10 mouse cellular contexts compared by ENCODE assay signal in genomic region chr2:77200958-77201614, GRCm38 (mm10). TPM values are rescaled to one million over a fixed set of nuclear protein-coding genes. Genes with fewer than 3 reads are reported as not detected.
DNase-seq lines count a peak whose midpoint lies in the region; ATAC-seq lines count a peak whose summit lies in the region.
"Had no signal": no experiment of that assay in that cellular context is flagged by ENCODE, and none has a peak within 500 bp of the region (broad histone marks: within the 10 kb centered on the region; RNA-seq: fewer than 3 reads in every experiment).

No protein-coding gene starts in this region.

- H3K4me1 ChIP-seq in heart, embryonic 14.5 days (ENCODE audit: control insufficient read depth in 2 of 2, insufficient read depth in 2 of 2, low read length in 2 of 2): peaks cover 11 to 18% of the 10 kb centered on the region in 2 experiments
- peaks cover 17% of the 10 kb centered on the region for H3K4me1 ChIP-seq in erythroblast, embryonic 14.5 days (ENCODE audit: control insufficient read depth)
- H3K4me1 ChIP-seq in hindbrain, embryonic 11.5 days (replicated peaks; ENCODE audit: control insufficient read depth, insufficient read depth, low read length): no peaks in the 10 kb centered on the region
- H3K4me1 ChIP-seq: forebrain, embryonic 10.5 days; midbrain, embryonic 12.5 days had no signal

- H3K36me3 ChIP-seq in heart, embryonic 14.5 days (ENCODE audit: control insufficient read depth, insufficient read depth, low read length): peaks cover 26% of the 10 kb centered on the region; the same call in 1 of the 2 replicates
- H3K36me3 ChIP-seq in erythroblast, embryonic 14.5 days (ENCODE audit: control insufficient read depth): no peaks in the 10 kb centered on the region
- peaks cover 3% of the 10 kb centered on the region; the same call in 1 of the 2 replicates for H3K36me3 ChIP-seq in hindbrain, embryonic 11.5 days (ENCODE audit: control insufficient read depth, insufficient read depth, low read length)

- H3K9ac ChIP-seq in heart, embryonic 14.5 days (ENCODE audit: low read length): no peak overlapping the region
- no peak overlapping the region for H3K9ac ChIP-seq in hindbrain, embryonic 11.5 days (ENCODE audit: low read depth, low read length)
- H3K9ac ChIP-seq: midbrain, embryonic 12.5 days had no signal

- H3K4me2 ChIP-seq in heart, embryonic 14.5 days (ENCODE audit: low read length): peak overlapping the region; percentile 1; the same call in 1 of the 2 replicates
- H3K4me2 ChIP-seq in hindbrain, embryonic 11.5 days (replicated peaks; ENCODE audit: low read depth, low read length): no peak overlapping the region
- H3K4me2 ChIP-seq: midbrain, embryonic 12.5 days had no signal

- no peaks in the 10 kb centered on the region for H3K9me3 ChIP-seq in heart, embryonic 14.5 days (ENCODE audit: control insufficient read depth, low read length)
- H3K9me3 ChIP-seq in erythroblast, embryonic 14.5 days (ENCODE audit: control insufficient read depth, low read length): no peaks in the 10 kb centered on the region
- H3K9me3 ChIP-seq in hindbrain, embryonic 11.5 days (ENCODE audit: control insufficient read depth, low read length): no peaks in the 10 kb centered on the region
- H3K9me3 ChIP-seq: forebrain, embryonic 10.5 days; midbrain, embryonic 12.5 days had no signal

- no peak overlapping the region for H3K4me3 ChIP-seq in heart, embryonic 14.5 days (ENCODE audit: control insufficient read depth in 1 of 2, insufficient read depth in 1 of 2, low read depth in 1 of 2, low read length in 2 of 2)
- peak overlapping the region; percentile 62 for H3K4me3 ChIP-seq in erythroblast, embryonic 14.5 days (replicated peaks)
- no peak overlapping the region for H3K4me3 ChIP-seq in hindbrain, embryonic 11.5 days (ENCODE audit: low read depth, low read length)
- H3K4me3 ChIP-seq: forebrain, embryonic 10.5 days; midbrain, embryonic 12.5 days had no signal

- WGBS in heart, embryonic 14.5 days: 65% methylated on average over 5 of the region's 5 CpGs
- 93% methylated on average over 5 of the region's 5 CpGs for WGBS in hindbrain, embryonic 11.5 days

- ATAC-seq in heart, embryonic 14.5 days (ENCODE audit: insufficient number of reproducible peaks, insufficient read depth, low FRiP score, low read depth): peak; percentile 31; the same call in 1 of the 2 replicates
- ATAC-seq in megakaryocyte-erythroid progenitor cell, adult 5-6 weeks (replicated peaks; ENCODE audit: low FRiP score, low TSS enrichment, poor library complexity, severe bottlenecking): peak; percentile 92
- ATAC-seq in hindbrain, embryonic 11.5 days (ENCODE audit: low FRiP score): no peak

- no peaks in the 10 kb centered on the region for H3K27me3 ChIP-seq in heart, embryonic 14.5 days (ENCODE audit: control insufficient read depth, insufficient read depth, low read length)
- no peaks in the 10 kb centered on the region for H3K27me3 ChIP-seq in erythroblast, embryonic 14.5 days (ENCODE audit: control insufficient read depth)
- no peaks in the 10 kb centered on the region for H3K27me3 ChIP-seq in hindbrain, embryonic 11.5 days (ENCODE audit: control insufficient read depth, insufficient read depth, low read length)
- H3K27me3 ChIP-seq: midbrain, embryonic 12.5 days had no signal

- H3K27ac ChIP-seq in heart, embryonic 14.5 days (replicated peaks in 1 of 2; ENCODE audit: control insufficient read depth in 1 of 2, insufficient read depth in 1 of 2, low read depth in 2 of 2, low read length in 2 of 2): 0 out of 4 replicates have a peak overlapping the region, but pooled peaks of 1 of the 2 experiments have one; percentile 10
- H3K27ac ChIP-seq in hindbrain, embryonic 11.5 days (ENCODE audit: low read depth, low read length): no peak overlapping the region
- H3K27ac ChIP-seq: forebrain, embryonic 10.5 days; midbrain, embryonic 12.5 days had no signal

- DNase-seq in heart, postnatal 10 days: no peak
- DNase-seq in adrenal gland, postnatal 10 days: peak; percentile 24
- DNase-seq in hindbrain, embryonic 11.5 days (ENCODE audit: low spot score): no peak
- no peak for DNase-seq in layer of hippocampus, postnatal 36 days
- DNase-seq: gastrocnemius, postnatal 36 days had no signal

- intact Hi-C loops in heart, postnatal 10 days (cut with DNase I): loop anchor here (10.0 kb wide), 1 partner anchor 226 kb away; no protein-coding TSS in a partner anchor

RNA-seq across cellular contexts. Expression of gene Ccdc141, which starts 30.6 kb away (rescaled TPM):
- polyA plus RNA-seq in heart, embryonic 14.5 days (2014; fragmentation: Nextera tagmentation; extraction: Ambion mirVana): 189 and 213 TPM in 2 replicates
- total RNA-seq in heart, postnatal 10 days (2021): 100 to 1,000 TPM; 185 to 219 TPM
- total RNA-seq in adrenal gland, postnatal 10 days (2021): 10 to 100 TPM; 12.4 to 13.1 TPM
- polyA plus RNA-seq in erythroblast, embryonic 14.5 days (2012): 0.01 and 0.15 TPM in 2 replicates
- total RNA-seq in megakaryocyte-erythroid progenitor cell, adult 5-6 weeks (2014; fragmentation: Nextera tagmentation): 0.48 and 3.9 TPM in 2 replicates
- total RNA-seq in megakaryocyte-erythroid progenitor cell, adult 5-6 weeks (2017): 0.47 and 0.88 TPM in 2 replicates
- 4.8 and 5.5 TPM in 2 replicates for polyA plus RNA-seq in hindbrain, embryonic 11.5 days (2014; fragmentation: Nextera tagmentation; extraction: Ambion mirVana)
- total RNA-seq in layer of hippocampus, postnatal 36 days (2021): 10 to 100 TPM; 27.4 to 32.7 TPM
